In genomic region chr10:86323275-86323994, GRCm38 (mm10) we compare ENCODE assay signal across 16 mouse cellular contexts. TPM values are rescaled to one million over a fixed set of nuclear protein-coding genes. Genes with fewer than 3 reads are reported as not detected.
DNase-seq lines count a peak whose midpoint lies in the region; ATAC-seq and TF ChIP-seq lines count a peak whose summit lies in the region.
"Had no signal": no experiment of that assay in that cellular context is flagged by ENCODE, and none has a peak within 500 bp of the region (broad histone marks: within the 10 kb centered on the region; RNA-seq: fewer than 3 reads in every experiment).

No protein-coding gene starts in this region.

- ATAC-seq in hindbrain, postnatal 0 days = peak; percentile 65; the same call in 1 of the 2 replicates
- ATAC-seq: forebrain, embryonic 13.5 days; intestine, postnatal 0 days had no signal

- H3K9ac ChIP-seq in hindbrain, postnatal 0 days (replicated peaks; ENCODE audit: low read length) = no peak overlapping the region
- H3K9ac ChIP-seq: forebrain, embryonic 13.5 days; hindbrain, embryonic 12.5 days had no signal

- no peaks in the 10 kb centered on the region for H3K9me3 ChIP-seq in hindbrain, postnatal 0 days (ENCODE audit: low read length)
- H3K9me3 ChIP-seq in hindbrain, embryonic 10.5 days = no peaks in the 10 kb centered on the region
- H3K9me3 ChIP-seq: forebrain, embryonic 13.5 days; hindbrain, embryonic 12.5 days; midbrain, embryonic 10.5 days had no signal

- peak overlapping the region; percentile 28 for H3K27ac ChIP-seq in hindbrain, postnatal 0 days
- no peak overlapping the region for H3K27ac ChIP-seq in hindbrain, embryonic 10.5 days
- H3K27ac ChIP-seq: forebrain, embryonic 13.5 days; hindbrain, embryonic 12.5 days; midbrain, embryonic 10.5 days had no signal

- TF ChIP-seq CTCF in hindbrain, postnatal 0 days (IDR thresholded peaks at IDR 0.05; ENCODE audit: low read depth) = no peak

- no peak overlapping the region for H3K4me2 ChIP-seq in hindbrain, postnatal 0 days (ENCODE audit: low read depth, low read length)
- H3K4me2 ChIP-seq: forebrain, embryonic 13.5 days; hindbrain, embryonic 12.5 days had no signal

- H3K4me3 ChIP-seq in hindbrain, postnatal 0 days (ENCODE audit: low read length) = no peak overlapping the region
- H3K4me3 ChIP-seq in hindbrain, embryonic 10.5 days = no peak overlapping the region
- H3K4me3 ChIP-seq: forebrain, embryonic 13.5 days; hindbrain, embryonic 12.5 days; midbrain, embryonic 10.5 days had no signal

- no peaks in the 10 kb centered on the region; the same call in 1 of the 2 replicates for H3K36me3 ChIP-seq in hindbrain, postnatal 0 days (ENCODE audit: insufficient read depth, low read length)
- H3K36me3 ChIP-seq in hindbrain, embryonic 10.5 days = peaks cover 8% of the 10 kb centered on the region; the same call in 1 of the 2 replicates
- H3K36me3 ChIP-seq: hindbrain, embryonic 12.5 days had no signal

- no peaks in the 10 kb centered on the region for H3K27me3 ChIP-seq in hindbrain, postnatal 0 days (ENCODE audit: insufficient read depth, low read length)
- H3K27me3 ChIP-seq in hindbrain, embryonic 10.5 days (ENCODE audit: insufficient read depth, poor library complexity, severe bottlenecking) = peaks cover 4% of the 10 kb centered on the region; the same call in 1 of the 2 replicates
- H3K27me3 ChIP-seq: forebrain, embryonic 13.5 days; hindbrain, embryonic 12.5 days had no signal

- DNase-seq in cerebellum, adult 18-20 months = peak; percentile 54 to 63
- DNase-seq in cerebellum, adult 8-10 months = no peak
- peak; percentile 56 for DNase-seq in hindbrain, postnatal 0 days (ENCODE audit: low spot score)
- no peak for DNase-seq in hindbrain, embryonic 10.5 days (ENCODE audit: low spot score)
- peak; percentile 80 for DNase-seq in MN1 (ENCODE audit: low spot score)
- peak; percentile 80 for DNase-seq in cerebellum, adult 9-11 months
- DNase-seq in urinary bladder, postnatal 10 days (ENCODE audit: low spot score) = no peak
- DNase-seq in urinary bladder, postnatal 36 days (ENCODE audit: low spot score in 2 of 2) = no peak
- DNase-seq: adrenal gland, postnatal 25 days; lung, adult 2 months; lung, postnatal 4 days; thymus, postnatal 36 days had no signal

- WGBS in hindbrain, postnatal 0 days = 61% methylated on average over 4 of the region's 4 CpGs
- WGBS in hindbrain, embryonic 10.5 days = 85% methylated on average over 4 of the region's 4 CpGs

- H3K4me1 ChIP-seq in hindbrain, postnatal 0 days (ENCODE audit: insufficient read depth, low read length) = peaks cover 11% of the 10 kb centered on the region
- H3K4me1 ChIP-seq in hindbrain, embryonic 10.5 days (replicated peaks) = peaks cover 44% of the 10 kb centered on the region

RNA-seq across cellular contexts. Expression of gene Timp3, which starts 23.3 kb away (rescaled TPM):
- total RNA-seq in hindbrain, postnatal 0 days (2014; rRNA removed) = 141 and 162 TPM in 2 replicates
- 59.7 and 60.0 TPM in 2 replicates for polyA plus RNA-seq in hindbrain, postnatal 0 days (2015; fragmentation: Nextera tagmentation; extraction: Ambion mirVana)
- 24.8 and 31.4 TPM in 2 replicates for polyA plus RNA-seq in hindbrain, embryonic 10.5 days (2016; fragmentation: Nextera tagmentation; extraction: Ambion mirVana)

Comparison
In these comparisons a context has a peak if more than half of its experiments do, and no peak if none do; other contexts are left out.
1. DNase-seq: peak in cerebellum, adult 18-20 months (2 of 2), hindbrain, postnatal 0 days (single experiment), MN1 (single experiment) and cerebellum, adult 9-11 months (single experiment); none in cerebellum, adult 8-10 months (single experiment), hindbrain, embryonic 10.5 days (single experiment), urinary bladder, postnatal 10 days (single experiment) and urinary bladder, postnatal 36 days (0 of 2).